Mouse (Mus musculus) E14TG2a.4 (cell line): ENCODE measurements around the gene Tns3.

Experiments
- CTCF ChIP-seq: conservative IDR thresholded peaks from 2 replicates; pipeline ENCODE4 v1.5.1; 2014; ENCODE audit warnings: low read length
- POU5F1 ChIP-seq: IDR thresholded peaks from 2 replicates; pipeline ENCODE4 v1.6.1; 2014; ENCODE audit warnings: low read length, borderline replicate concordance

- no peak for TF ChIP-seq CTCF
- no peak for TF ChIP-seq POU5F1
These were observed 120.0 kb downstream of the Tns3 start for GRCm38 (mm10) chr11:8544355-8544754.
